ENCODE assay signal across 11 mouse cellular contexts in genomic region chr2:44304261-44304970, GRCm38 (mm10).
DNase-seq lines count a peak whose midpoint lies in the region; ATAC-seq and TF ChIP-seq lines count a peak whose summit lies in the region.
"Had no signal": no experiment of that assay in that cellular context is flagged by ENCODE, and none has a peak within 500 bp of the region (broad histone marks: within the 10 kb centered on the region; RNA-seq: fewer than 3 reads in every experiment).

No protein-coding gene starts in this region.

- ATAC-seq in neural tube, embryonic 11.5 days (ENCODE audit: insufficient read depth, low FRiP score, low TSS enrichment), result 0 out of 2 replicates have a peak, but pooled peaks have one; percentile 51
- peak; percentile 74 for ATAC-seq in hindbrain, embryonic 11.5 days (ENCODE audit: low FRiP score)
- no peak for ATAC-seq in limb, embryonic 14.5 days (ENCODE audit: low FRiP score, low read depth)
- ATAC-seq in stomach, embryonic 16.5 days (ENCODE audit: insufficient read depth, low FRiP score), result peak; percentile 80; the same call in 1 of the 2 replicates

- no peak for TF ChIP-seq POLR2A in limb, embryonic 14.5 days (IDR thresholded peaks at IDR 0.05; ENCODE audit: borderline replicate concordance, extremely low read depth, insufficient read depth, insufficient read length)
- TF ChIP-seq POLR2A in thymus, adult 2 months (IDR thresholded peaks at IDR 0.05; ENCODE audit: control insufficient read depth, extremely low read depth, insufficient read depth, low read length, poor library complexity), result no peak

- H3K9me3 ChIP-seq in neural tube, embryonic 11.5 days (ENCODE audit: control insufficient read depth, low read length), result no peaks in the 10 kb centered on the region
- no peaks in the 10 kb centered on the region for H3K9me3 ChIP-seq in hindbrain, embryonic 11.5 days (ENCODE audit: control insufficient read depth, low read length)
- no peaks in the 10 kb centered on the region for H3K9me3 ChIP-seq in limb, embryonic 14.5 days (ENCODE audit: control insufficient read depth, low read length)
- H3K9me3 ChIP-seq in stomach, embryonic 16.5 days (replicated peaks; ENCODE audit: control insufficient read depth, low read length), result no peaks in the 10 kb centered on the region
- H3K9me3 ChIP-seq: G1E; heart, embryonic 12.5 days had no signal

- no peak overlapping the region for H3K4me2 ChIP-seq in neural tube, embryonic 11.5 days (ENCODE audit: low read depth)
- H3K4me2 ChIP-seq in hindbrain, embryonic 11.5 days (replicated peaks; ENCODE audit: low read depth, low read length), result no peak overlapping the region
- H3K4me2 ChIP-seq in limb, embryonic 14.5 days (replicated peaks; ENCODE audit: low read depth, low read length, severe bottlenecking), result no peak overlapping the region; the same call in 1 of the 2 replicates
- H3K4me2 ChIP-seq in stomach, embryonic 16.5 days (ENCODE audit: low read depth, low read length), result peak overlapping the region; percentile 33

- no peaks in the 10 kb centered on the region for H3K36me3 ChIP-seq in neural tube, embryonic 11.5 days (ENCODE audit: control insufficient read depth, insufficient read depth, low read length)
- no peaks in the 10 kb centered on the region for H3K36me3 ChIP-seq in hindbrain, embryonic 11.5 days (ENCODE audit: control insufficient read depth, insufficient read depth, low read length)
- H3K36me3 ChIP-seq in limb, embryonic 14.5 days (ENCODE audit: control insufficient read depth, insufficient read depth, low read length), result no peaks in the 10 kb centered on the region
- H3K36me3 ChIP-seq in stomach, embryonic 16.5 days (ENCODE audit: control insufficient read depth, insufficient read depth, low read length), result no peaks in the 10 kb centered on the region
- H3K36me3 ChIP-seq in thymus, adult 2 months (ENCODE audit: control insufficient read depth, insufficient read depth, low read length), result no peaks in the 10 kb centered on the region
- H3K36me3 ChIP-seq: G1E; heart, embryonic 12.5 days had no signal

- DNase-seq in neural tube, embryonic 11.5 days (ENCODE audit: low spot score), result peak; percentile 40
- no peak for DNase-seq in neural tube, embryonic 10.5 days (ENCODE audit: extremely low spot score, low spot score)
- peak; percentile 43 for DNase-seq in hindbrain, embryonic 11.5 days (ENCODE audit: low spot score)
- no peak for DNase-seq in limb, embryonic 14.5 days (ENCODE audit: low spot score)
- no peak for DNase-seq in thymus, adult 2 months
- DNase-seq in frontal cortex, postnatal 14 days (ENCODE audit: low spot score in 2 of 2), result no peak
- DNase-seq in T-cell, adult 2 months (ENCODE audit: low spot score), result no peak

- no peak for TF ChIP-seq CTCF in thymus, adult 2 months (IDR thresholded peaks at IDR 0.05; ENCODE audit: borderline replicate concordance, control insufficient read depth, extremely low read depth, insufficient read depth, low read length, poor library complexity)

- no peaks in the 10 kb centered on the region for H3K27me3 ChIP-seq in neural tube, embryonic 11.5 days (ENCODE audit: control insufficient read depth, insufficient read depth, low read length)
- no peaks in the 10 kb centered on the region for H3K27me3 ChIP-seq in hindbrain, embryonic 11.5 days (ENCODE audit: control insufficient read depth, insufficient read depth, low read length)
- H3K27me3 ChIP-seq in limb, embryonic 14.5 days (ENCODE audit: control insufficient read depth, insufficient read depth, low read length), result no peaks in the 10 kb centered on the region
- H3K27me3 ChIP-seq in stomach, embryonic 16.5 days (ENCODE audit: control insufficient read depth, insufficient read depth, low read length), result no peaks in the 10 kb centered on the region
- H3K27me3 ChIP-seq in thymus, adult 2 months (ENCODE audit: control insufficient read depth, insufficient read depth, low read length), result no peaks in the 10 kb centered on the region
- H3K27me3 ChIP-seq: heart, embryonic 12.5 days had no signal

- H3K9ac ChIP-seq in neural tube, embryonic 11.5 days (ENCODE audit: low read length), result no peak overlapping the region
- no peak overlapping the region for H3K9ac ChIP-seq in hindbrain, embryonic 11.5 days (ENCODE audit: low read depth, low read length)
- H3K9ac ChIP-seq in limb, embryonic 14.5 days (ENCODE audit: low read depth, low read length, severe bottlenecking), result no peak overlapping the region
- H3K9ac ChIP-seq in stomach, embryonic 16.5 days (ENCODE audit: low read length), result no peak overlapping the region
- H3K9ac ChIP-seq: heart, embryonic 12.5 days; liver, embryonic 14.5 days had no signal

- 38% methylated on average over 9 of the region's 9 CpGs for WGBS in neural tube, embryonic 11.5 days
- 42% methylated on average over 9 of the region's 9 CpGs for WGBS in hindbrain, embryonic 11.5 days
- WGBS in limb, embryonic 14.5 days, result 33% methylated on average over 9 of the region's 9 CpGs
- 19% methylated on average over 9 of the region's 9 CpGs for WGBS in stomach, embryonic 16.5 days
- 94% methylated on average over 9 of the region's 9 CpGs for WGBS in thymus, adult 2 months

- no peak overlapping the region for H3K4me3 ChIP-seq in neural tube, embryonic 11.5 days (ENCODE audit: low read depth, low read length)
- H3K4me3 ChIP-seq in hindbrain, embryonic 11.5 days (ENCODE audit: low read depth, low read length), result no peak overlapping the region
- H3K4me3 ChIP-seq in limb, embryonic 14.5 days (replicated peaks; ENCODE audit: low read length), result no peak overlapping the region
- no peak overlapping the region for H3K4me3 ChIP-seq in stomach, embryonic 16.5 days (replicated peaks; ENCODE audit: low read length)
- no peak overlapping the region for H3K4me3 ChIP-seq in thymus, adult 2 months (ENCODE audit: control insufficient read depth, insufficient read depth, low read length)
- H3K4me3 ChIP-seq: heart, embryonic 12.5 days had no signal

- H3K4me1 ChIP-seq in neural tube, embryonic 11.5 days (ENCODE audit: control insufficient read depth, insufficient read depth, low read length), result peaks cover 8% of the 10 kb centered on the region; the same call in 1 of the 2 replicates
- H3K4me1 ChIP-seq in hindbrain, embryonic 11.5 days (replicated peaks; ENCODE audit: control insufficient read depth, insufficient read depth, low read length), result peaks cover 4% of the 10 kb centered on the region; the same call in 1 of the 2 replicates
- peaks cover 10% of the 10 kb centered on the region for H3K4me1 ChIP-seq in limb, embryonic 14.5 days (ENCODE audit: control insufficient read depth, insufficient read depth, low read length)
- H3K4me1 ChIP-seq in stomach, embryonic 16.5 days (ENCODE audit: control insufficient read depth, insufficient read depth, low read length), result 0 out of 2 replicates have a peak, but pooled peaks cover 3% of the 10 kb centered on the region
- no peaks in the 10 kb centered on the region for H3K4me1 ChIP-seq in thymus, adult 2 months (replicated peaks; ENCODE audit: control insufficient read depth, insufficient read depth, low read length)
- H3K4me1 ChIP-seq: heart, embryonic 12.5 days had no signal

- no peak overlapping the region for H3K27ac ChIP-seq in neural tube, embryonic 11.5 days (ENCODE audit: low read depth, low read length)
- no peak overlapping the region for H3K27ac ChIP-seq in hindbrain, embryonic 11.5 days (ENCODE audit: low read depth, low read length)
- 0 out of 2 replicates have a peak overlapping the region, but pooled peaks have one; percentile 16 for H3K27ac ChIP-seq in limb, embryonic 14.5 days (replicated peaks; ENCODE audit: low read depth, low read length)
- H3K27ac ChIP-seq in stomach, embryonic 16.5 days (ENCODE audit: low read length), result peak overlapping the region; percentile 78
- no peak overlapping the region for H3K27ac ChIP-seq in thymus, adult 2 months (ENCODE audit: control insufficient read depth, insufficient read depth, low read length)
- H3K27ac ChIP-seq: liver, embryonic 14.5 days had no signal

Comparison
In these comparisons a context has a peak if more than half of its experiments do, and no peak if none do; other contexts are left out.
1. DNase-seq: peak in neural tube, embryonic 11.5 days (single experiment) and hindbrain, embryonic 11.5 days (single experiment); none in neural tube, embryonic 10.5 days (single experiment), limb, embryonic 14.5 days (single experiment), thymus, adult 2 months (single experiment), frontal cortex, postnatal 14 days (0 of 2) and T-cell, adult 2 months (single experiment).
2. H3K27ac ChIP-seq: peak in limb, embryonic 14.5 days (single experiment) and stomach, embryonic 16.5 days (single experiment); none in neural tube, embryonic 11.5 days (single experiment), hindbrain, embryonic 11.5 days (single experiment) and thymus, adult 2 months (single experiment).